Mouse (Mus musculus) thymus, postnatal 0 days (tissue): ENCODE data around the gene Pik3ip1. TPM values are rescaled to one million over a fixed set of nuclear protein-coding genes. Genes with fewer than 3 reads are reported as not detected.

ENCODE experiments used
- DNase-seq: peaks from one replicate; pipeline ENCODE4 v3.0.0-alpha.2; 2015; ENCODE audit warnings: low spot score
- polyA plus RNA-seq: library from polyadenylated mRNA; unstranded; fragments of >200 nt; fragmentation: Nextera tagmentation; extraction: Ambion mirVana; gene quantifications from 2 replicates; pipeline ENCODE4 v1.2.1, GENCODE M21; 2015

Pik3ip1 gene
- polyA plus RNA-seq, result 90.2 and 94.4 TPM in 2 replicates

DNA sequence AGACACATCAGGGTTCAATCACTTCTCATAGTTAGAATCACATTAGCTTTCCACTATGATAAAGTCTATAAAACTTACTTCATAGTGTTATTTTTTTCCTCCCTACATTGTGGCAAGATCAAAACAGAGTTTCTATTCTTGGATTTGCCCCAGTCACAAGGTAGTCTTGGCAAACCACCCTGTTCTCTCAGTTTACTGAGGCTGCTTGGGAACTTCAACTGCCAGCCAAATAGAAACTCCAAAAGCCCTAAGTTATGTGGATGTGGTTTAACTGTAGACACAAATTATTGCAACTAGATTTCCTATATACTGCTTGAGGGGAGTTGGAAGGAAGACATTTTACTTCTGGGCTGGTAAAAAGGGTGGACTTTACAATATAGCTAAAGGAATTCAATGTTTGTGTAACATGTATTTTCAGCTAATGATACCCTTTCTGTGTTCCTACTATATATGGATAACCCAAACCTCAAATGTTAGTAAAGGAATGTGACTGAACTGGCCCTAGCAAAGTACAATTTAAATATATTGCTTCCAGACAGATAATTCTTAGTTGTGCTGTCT, at the start of gene Pik3ip1:
Pik3ip1 (plus strand) TSS at position 511 of the 561 bp plus-strand sequence.
- no peak for DNase-seq

DNA sequence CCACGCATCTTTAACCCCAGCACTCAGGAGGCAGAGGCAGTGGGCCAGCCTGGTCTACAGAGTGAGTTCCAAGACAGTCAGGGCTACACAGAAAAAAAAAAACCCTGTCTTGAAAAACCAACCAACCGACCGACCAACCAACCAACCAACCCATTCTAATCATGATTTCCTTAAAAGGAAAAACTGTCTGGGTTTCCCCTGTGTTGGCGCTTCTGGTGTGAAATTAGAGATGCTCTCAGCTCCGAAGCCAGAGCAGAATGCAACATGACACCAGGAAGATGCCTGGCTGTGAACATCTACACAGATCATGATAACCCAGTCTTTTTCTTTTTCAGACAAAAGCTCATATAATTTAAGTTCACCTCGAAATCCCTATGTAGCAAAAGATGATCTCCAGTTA, 47.3 kb upstream of the Pik3ip1 start:
- DNase-seq, result no peak

DNA sequence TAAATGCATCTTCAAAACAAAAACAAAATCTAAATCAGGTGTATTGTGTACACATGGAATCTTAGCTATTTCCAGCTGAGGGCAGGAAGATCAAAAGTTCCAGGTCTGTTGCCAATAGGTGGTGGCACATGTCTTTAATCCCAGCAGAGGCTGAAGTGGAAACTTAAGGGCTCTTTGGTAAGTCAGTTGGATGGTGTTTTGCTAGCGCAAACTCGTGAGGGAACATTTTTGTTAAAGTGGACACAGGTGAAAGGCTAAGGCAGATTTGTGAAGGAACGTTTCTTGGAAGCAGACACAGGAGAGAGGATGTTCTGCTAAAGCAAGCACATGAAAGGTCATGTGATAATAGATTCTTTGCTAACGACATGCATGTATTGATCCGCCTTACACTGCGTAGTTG, 46.6 kb upstream of the Pik3ip1 start:
- DNase-seq, result no peak

DNA sequence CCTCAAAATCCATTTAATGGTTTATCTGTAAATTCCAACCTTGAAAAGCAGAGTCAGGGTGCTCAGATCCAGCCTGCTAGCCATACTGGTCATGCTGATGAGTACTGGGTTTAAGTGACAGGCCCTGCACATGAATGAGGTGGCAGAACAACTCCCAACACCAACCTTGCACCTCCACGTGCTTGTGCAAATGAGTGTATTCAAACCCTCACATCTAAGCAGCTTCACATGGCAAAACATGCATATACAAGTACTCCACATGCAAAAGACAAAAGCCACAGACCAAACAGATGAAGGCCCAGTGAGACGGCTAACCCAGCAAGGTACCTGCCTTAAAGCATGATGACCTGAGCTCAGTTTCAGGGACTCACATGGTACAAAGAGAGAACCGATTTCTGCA, 44.3 kb upstream of the Pik3ip1 start:
- no peak for DNase-seq

DNA sequence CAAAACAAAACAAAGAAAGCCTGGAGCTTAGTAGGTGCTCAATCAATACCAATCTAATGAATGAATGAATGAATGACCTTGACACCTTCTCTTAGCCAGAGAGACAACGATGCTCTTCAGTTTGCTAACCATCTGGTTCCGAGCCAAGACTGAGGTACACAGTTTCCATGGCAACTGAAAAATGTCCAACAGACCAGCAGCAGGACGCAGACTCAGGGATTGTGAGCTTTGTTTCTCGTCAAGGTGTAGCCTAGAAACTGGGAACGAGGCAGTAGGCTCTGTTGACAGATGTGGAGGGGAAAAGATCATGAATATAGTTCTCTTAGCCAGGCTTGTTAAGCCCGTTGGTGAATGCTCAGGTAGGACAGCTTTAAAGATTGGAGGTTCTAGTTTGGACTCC, 43.1 kb upstream of the Pik3ip1 start:
- DNase-seq, result no peak

DNA sequence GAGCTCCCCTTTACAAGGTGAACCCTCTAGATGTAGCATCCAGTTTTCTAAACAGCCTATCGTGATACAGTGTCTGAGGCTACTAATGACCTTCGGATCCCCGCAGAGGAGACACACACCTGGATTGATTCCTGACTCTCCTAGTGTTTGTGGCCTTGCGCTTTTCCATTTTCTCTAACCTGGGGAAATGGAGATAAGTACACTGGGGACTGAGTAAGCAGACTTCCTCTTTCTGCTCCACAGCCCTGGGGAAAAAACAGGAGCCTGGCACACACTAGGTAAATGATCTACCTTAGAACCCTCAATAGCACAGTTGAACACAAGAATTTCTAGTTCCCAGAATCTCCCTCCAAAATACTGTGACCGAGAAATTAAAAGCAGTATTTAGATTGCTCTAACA, 42.3 kb upstream of the Pik3ip1 start:
- no peak for DNase-seq

DNA sequence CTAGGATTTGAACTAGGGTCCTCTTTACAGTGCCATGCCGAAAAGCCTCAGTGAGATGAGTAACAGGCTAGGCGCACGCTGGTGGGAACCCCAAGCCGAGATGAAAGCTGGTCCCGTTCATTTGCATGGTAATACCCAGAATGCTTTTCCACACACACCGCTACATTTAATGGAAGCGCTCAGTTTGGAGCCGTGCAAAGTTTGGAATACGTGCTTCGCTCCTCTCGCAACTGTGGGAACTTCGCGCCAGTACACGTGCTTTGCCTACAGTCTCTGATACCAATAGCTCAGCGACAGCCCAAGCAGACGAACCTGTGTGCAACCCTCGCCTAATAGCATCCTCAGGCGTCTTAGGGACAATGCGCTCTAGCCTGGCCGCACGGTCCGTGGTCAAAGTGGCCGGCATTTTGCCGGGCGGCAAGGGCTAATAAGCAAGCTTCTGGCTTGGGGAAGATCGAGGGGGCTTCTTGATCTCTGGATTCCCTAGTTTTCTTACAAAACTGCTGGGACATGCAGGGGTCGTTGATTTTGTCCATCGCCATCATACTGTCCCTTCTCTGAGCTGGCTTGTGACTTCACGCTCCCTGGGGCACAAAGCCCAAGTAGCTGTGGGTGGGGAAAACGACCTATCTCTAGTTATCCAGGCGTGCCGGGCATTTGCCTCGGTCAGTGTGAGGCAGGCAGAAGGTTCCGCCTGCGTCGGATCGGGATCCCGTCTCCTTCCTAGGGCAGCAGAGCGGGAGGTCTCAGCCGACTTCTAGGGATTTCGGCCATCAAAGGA, 41.5 kb upstream of the Pik3ip1 start, which contains the start of gene Patz1:
Patz1 (plus strand) TSS at position 354 of the 781 bp plus-strand sequence.
- DNase-seq, result peak; percentile 53

DNA sequence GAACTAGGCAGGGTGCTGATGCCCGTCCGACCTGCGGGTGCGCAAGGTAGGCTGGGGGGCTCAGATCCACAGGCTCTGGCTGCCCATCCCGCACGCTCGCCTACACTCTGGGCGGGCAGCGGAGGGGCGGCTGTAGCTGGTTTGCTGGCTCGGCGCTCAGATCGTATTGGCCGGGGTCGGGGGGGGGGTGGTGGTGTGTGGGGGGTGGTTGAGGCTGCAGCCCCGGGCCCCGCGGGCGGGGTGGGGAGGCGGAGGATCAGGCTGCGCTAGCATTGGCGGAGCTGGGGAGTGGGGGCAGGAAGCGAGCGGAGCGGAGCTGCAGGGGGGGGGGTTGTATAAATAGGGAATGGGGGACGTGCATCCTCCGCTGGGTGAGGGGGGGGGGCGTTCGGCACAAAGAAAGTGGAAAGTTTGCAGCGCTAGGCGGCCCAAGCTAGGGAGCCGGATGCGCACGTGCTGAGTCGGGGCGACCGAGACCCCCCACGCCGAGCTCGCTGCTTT, 40.8 kb upstream of the Pik3ip1 start:
- DNase-seq, result peak; percentile 88

DNA sequence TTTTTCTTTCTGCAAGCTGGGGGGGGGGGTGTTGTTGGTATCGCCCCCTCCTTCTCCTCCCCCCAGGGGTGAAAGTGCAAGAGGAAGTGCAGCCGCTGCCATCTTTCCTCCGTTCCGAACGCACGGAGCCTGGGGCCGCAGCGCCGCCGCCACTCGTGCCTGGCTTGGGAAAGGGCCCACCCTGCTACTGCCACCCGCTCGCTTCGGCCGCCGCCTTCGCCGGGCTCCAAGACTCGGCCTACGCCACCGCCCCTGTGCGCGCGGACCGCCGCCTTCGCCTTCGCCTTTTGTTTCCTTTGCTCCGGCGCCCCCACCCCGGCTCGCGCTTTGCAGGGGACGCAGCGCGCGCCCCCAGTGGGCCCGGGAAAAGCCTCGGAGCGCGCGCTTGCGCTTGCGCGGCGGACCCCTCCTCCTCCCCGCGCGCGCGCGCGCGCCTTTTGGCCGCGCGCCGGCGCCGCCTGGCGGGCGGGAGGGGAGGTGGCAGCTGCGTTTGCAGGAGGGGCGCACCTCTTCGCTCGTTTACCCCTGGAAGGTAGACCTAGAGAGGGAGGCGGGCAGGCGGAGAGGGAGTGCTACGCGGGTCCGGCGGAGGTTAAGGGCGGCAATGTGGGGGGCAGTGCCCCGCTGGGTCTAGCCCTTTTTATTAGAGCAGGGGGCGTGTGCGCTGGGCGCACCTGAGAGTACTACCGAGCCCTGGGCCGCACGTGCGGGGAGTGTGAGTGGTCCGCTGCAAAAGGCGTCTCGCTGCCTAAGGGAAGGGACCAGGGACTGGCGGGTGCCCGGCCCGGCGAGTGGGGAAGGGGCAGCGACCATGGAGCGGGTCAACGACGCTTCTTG, 40.2 kb upstream of the Pik3ip1 start:
- peak; percentile 95 for DNase-seq

DNA sequence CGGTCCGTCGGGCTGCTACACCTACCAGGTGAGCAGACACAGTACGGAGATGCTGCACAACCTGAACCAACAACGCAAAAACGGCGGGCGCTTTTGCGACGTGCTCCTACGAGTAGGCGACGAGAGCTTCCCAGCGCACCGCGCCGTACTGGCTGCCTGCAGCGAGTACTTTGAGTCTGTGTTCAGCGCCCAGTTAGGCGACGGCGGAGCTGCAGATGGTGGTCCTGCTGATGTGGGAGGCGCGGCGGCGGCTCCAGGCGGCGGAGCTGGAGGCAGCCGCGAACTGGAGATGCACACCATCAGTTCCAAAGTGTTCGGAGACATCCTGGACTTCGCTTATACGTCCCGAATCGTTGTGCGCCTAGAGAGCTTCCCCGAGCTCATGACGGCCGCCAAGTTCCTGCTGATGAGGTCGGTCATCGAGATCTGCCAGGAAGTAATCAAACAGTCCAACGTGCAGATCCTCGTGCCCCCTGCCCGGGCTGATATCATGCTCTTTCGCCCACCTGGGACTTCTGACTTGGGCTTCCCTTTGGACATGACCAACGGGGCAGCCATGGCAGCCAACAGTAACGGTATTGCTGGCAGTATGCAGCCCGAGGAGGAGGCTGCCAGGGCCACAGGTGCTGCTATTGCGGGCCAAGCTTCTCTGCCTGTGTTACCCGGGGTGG, 39.4 kb upstream of the Pik3ip1 start:
- DNase-seq, result peak; percentile 78

DNA sequence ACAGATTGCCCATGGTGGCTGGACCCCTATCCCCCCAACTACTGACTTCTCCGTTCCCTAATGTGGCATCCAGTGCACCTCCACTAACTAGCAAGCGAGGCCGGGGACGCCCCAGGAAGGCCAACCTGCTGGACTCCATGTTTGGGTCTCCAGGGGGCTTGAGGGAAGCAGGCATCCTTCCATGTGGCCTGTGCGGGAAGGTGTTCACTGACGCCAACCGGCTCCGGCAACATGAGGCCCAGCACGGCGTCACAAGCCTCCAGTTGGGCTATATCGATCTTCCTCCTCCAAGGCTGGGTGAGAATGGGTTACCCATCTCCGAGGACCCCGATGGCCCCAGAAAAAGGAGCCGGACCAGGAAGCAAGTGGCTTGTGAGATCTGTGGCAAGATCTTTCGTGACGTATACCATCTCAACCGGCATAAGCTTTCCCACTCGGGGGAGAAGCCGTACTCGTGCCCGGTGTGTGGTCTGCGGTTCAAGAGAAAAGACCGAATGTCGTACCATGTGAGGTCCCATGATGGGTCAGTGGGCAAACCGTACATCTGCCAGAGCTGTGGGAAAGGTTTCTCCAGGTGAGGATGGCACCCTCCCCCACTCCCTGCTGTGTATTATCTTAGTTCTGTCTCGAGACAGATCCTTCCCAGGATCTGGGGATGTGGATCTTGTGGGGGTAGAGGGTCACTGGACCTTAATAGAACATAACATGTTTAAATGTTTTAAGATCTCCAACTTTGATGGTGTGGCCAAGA, 38.7 kb upstream of the Pik3ip1 start:
- peak; percentile 39 for DNase-seq

DNA sequence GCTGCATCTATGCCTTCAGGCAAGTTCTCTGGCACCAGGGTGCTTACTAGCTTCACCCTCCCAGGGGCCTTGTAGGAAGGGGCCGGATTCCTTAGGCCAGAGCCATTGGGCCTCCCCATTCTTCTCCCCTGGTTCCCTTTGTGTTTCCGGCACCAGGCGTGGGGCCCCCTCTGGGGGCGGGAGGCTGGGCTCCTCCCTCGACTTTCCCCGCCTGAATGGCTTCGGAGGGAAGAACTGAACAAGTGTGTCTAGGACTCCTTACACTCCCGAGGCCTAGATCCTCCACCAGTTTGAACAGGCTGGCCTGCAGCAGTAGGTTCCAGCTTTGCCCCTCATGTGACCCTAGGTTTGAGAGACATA, 38.2 kb upstream of the Pik3ip1 start:
- peak; percentile 71 for DNase-seq

DNA sequence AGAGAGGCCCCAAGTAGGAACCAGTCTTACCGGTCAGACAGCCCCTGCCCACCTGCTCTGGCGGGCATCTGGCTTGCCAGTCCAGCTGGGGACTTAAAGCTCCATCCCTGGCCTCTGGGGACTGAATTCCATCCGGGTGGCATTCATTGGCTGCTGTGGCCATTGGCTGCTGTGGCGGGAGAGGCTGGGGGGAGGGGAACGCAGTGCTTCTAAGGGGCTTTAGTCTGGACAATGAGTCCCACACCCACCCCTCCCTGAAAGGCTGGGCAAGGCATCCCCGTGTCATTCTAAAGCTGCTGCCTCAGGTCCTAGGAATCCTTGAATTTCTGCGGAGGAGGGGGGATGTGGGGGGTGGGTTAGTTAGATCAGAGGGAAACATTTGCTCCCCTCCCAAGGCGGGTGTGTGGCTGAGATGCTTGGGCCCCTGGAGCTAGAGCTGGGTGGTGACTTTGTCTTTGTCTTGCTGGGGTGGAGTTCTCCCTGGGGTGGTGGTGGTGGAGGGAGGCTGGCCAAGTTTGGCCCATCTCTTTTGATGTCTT, 37.4 kb upstream of the Pik3ip1 start:
- no peak for DNase-seq

DNA sequence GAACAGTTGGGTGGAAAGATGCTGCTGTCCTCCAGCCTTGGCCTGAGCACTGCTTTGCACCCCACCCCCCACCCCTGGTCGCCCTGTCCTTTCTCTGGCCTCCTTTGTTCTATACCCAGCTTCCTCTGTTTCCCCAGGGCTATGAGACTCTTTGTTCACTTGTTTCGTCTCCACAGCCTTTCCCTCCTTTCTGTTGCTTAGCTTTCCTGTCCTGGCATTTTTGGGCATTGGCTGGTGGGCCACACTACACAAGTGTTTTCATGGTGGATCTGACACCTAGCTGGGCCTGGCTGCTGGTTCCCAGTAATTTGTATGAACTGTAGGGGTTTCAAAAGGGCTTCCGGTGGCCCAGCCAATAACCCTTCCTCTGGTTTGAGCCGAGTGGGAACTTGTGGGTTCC, 36.8 kb upstream of the Pik3ip1 start:
- DNase-seq, result no peak

DNA sequence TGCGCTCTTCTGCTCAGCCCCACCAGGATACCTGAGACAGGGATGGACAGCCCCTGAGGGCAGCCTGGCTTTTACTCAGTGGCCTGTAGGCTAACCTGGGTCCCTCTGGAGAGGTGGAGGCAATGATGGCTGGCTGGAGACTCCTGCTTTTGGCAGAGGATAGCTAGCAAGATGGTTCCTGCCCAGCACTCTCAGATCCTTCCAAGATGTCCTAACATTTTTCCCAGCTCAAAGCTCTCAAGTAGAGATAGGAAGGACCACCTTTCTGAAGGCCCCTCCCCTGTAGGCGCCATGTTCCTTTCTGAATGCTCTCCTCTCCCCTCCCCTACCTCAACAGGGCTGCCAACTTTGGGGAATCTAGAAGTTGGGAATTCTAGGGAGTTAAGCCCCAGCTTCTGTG, 35.6 kb upstream of the Pik3ip1 start:
- no peak for DNase-seq

DNA sequence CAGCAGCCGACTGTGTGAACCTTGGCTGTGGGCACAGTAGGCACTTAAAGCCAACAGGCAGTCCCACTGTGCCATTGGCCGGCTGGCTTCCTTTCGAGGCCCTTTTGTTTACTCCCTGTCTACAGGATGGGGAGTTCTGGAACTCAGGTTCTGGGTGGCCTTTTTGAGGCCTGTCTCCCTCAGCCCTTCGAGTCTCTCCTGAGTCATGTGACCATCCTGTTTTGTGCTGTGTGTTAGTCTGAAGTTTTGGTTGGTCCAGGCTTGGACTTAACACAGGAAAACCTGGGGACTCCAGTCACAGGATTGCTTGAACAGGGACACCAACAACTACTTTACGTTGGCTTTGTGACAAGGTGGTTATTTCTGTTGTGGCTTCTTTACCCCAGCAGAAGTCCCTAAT, 34.1 kb upstream of the Pik3ip1 start:
- DNase-seq, result no peak

DNA sequence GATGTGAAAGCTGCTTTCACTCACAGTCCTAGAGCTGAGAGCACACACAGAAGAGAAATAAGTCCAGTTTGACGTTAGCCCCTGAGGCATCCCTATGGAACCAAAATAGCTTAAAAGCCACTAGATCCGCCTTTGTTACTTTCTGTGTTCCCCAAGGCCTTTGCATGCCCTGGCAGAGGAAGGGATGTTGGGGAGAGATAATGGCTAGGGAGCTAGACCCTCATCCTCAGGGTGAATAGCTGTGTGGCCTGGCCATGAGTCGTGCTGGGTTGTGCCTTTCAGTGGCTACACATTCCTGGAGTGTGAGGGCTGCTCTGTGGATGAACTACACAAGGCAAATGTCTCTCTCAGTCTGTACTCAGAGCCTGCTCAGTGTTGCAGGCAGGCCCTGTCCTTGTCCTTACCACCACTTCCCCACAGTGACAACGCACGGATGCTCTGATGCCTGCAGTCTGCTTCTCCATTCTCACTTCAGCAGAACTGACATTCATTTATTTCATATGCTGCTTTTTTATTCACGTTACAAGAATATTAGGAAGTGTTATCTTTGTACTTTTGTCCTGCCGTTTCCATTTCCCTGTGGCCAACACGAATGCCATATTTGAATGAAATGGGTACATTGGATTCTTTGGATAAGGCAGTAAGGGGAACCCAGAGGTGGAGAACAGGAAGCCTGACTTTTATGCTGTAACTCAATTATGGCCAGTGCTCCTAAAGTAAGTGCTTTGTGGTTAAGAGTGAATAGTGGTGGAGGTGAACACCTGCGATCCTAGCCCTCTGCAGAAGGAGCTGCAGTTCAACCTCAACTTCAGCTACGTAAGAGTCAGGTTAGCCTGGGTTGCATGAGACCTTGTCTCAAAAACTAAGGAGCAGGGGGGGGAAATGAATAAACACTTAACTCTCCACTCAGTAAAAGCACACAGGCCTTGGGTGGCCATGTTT, 32.1 kb upstream of the Pik3ip1 start:
- DNase-seq, result peak; percentile 68

DNA sequence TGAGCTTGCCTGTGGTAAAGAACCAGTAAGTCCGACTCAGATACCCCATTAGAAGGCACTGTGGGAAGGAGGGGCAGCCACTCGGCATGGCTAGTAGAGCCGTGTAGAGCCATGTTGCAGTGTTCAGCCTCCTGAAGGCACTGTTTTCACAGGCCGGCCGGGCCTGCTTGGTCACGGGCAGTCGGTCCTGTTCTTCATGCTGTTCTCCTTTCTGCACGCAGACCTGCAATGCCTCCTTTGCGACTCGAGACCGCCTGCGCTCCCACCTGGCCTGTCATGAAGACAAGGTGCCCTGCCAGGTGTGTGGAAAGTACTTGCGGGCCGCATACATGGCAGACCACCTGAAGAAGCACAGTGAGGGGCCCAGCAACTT, 31.4 kb upstream of the Pik3ip1 start:
- DNase-seq, result peak; percentile 64

DNA sequence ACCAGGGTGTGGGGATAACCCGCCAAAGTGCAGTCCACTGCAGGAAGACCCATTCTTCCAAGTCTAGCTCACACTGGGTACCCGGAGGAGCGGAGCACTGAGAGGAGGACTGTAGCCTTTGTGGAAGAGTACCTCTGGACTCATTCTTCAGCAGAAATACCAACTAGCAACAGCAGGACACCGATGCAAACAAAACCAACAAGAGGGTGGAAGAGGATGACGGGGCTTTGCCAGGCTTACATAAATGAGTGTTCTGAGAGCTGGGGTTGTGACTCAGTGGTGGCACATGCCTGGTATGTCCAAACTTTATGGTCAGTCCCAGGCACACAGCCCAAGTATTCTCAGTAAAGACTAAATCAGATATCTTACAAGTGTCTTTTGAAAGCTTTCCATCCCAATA, 29.1 kb upstream of the Pik3ip1 start:
- no peak for DNase-seq
